Mouse (Mus musculus): ENCODE measurements around the gene Tomm20.

DNA sequence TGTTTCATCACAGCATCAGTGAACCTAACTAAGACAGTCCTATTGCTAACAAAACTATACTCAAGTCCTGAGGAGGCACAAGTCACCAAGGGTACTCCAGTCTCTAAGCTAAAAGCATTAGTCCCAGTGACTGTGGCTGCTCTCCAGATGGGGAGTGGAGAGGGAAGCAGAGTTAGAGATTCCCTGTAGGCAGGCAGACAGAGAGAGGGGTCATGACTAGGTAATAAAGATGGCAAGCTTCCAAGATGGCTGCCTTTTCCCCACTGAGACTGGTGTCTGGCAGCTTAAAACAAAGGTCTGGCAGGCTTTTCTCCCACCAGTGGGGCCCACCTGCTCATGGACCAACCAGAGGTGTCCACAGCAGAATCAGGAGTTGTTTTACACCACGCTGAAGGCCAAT is 48.9 kb upstream of the Tomm20 start:
- TF ChIP-seq CTCF (IDR thresholded peaks at IDR 0.05; ENCODE audit: low read depth, low read length) (no peak), POLR2A (IDR thresholded peaks at IDR 0.05; ENCODE audit: borderline replicate concordance, low read depth, low read length) (no peak)
